Mouse (Mus musculus) lung, adult 2 months (tissue): ENCODE results near the gene Cyp3a13.

Experiments used
- CTCF ChIP-seq: fragments of 200-500 bp; IDR thresholded peaks from 2 replicates; pipeline ENCODE4 v1.5.1; 2011; ENCODE audit warnings: mild to moderate bottlenecking, low read length, control low read depth; ENCODE audit not compliant: insufficient read depth
- POLR2A ChIP-seq: fragments of 200-500 bp; IDR thresholded peaks from 2 replicates; pipeline ENCODE4 v1.6.1; 2011; ENCODE audit warnings: low read depth, mild to moderate bottlenecking, control low read depth, low read length, borderline replicate concordance; ENCODE audit errors: extremely low read depth

- TF ChIP-seq POLR2A: no peak
- no peak for TF ChIP-seq CTCF
Measured at GRCm38 (mm10) chr5:137956404-137956803, 35.0 kb upstream of the Cyp3a13 start.
